Mouse (Mus musculus) heart, embryonic 16.5 days (tissue): Measurements from ENCODE around the gene A630001G21Rik. TPM values are rescaled to one million over a fixed set of nuclear protein-coding genes. Genes with fewer than 3 reads are reported as not detected.

Experiments
- ATAC-seq: fragments of 200-750 bp; cut with Nextera tagmentation; replicated peaks from 2 replicates; pipeline ENCODE4 v1.8.0; 2017; ENCODE audit warnings: moderate number of reproducible peaks; ENCODE audit not compliant: insufficient read depth, low FRiP score; ENCODE audit errors: extremely low read depth
- H3K27ac ChIP-seq: fragments of 300-500 bp; sonication (generic); 2 replicates; pipeline ENCODE4 v1.5.1; 2014; ENCODE audit warnings: mild to moderate bottlenecking, low read length, control low read depth, moderate library complexity
- H3K27me3 ChIP-seq: fragments of 300-500 bp; sonication (generic); 2 replicates; pipeline ENCODE4 v1.6.1; 2014; ENCODE audit warnings: low read length, mixed read lengths; ENCODE audit not compliant: control insufficient read depth, insufficient read depth
- H3K36me3 ChIP-seq: fragments of 300-500 bp; sonication (generic); 2 replicates; pipeline ENCODE4 v1.6.1; 2014; ENCODE audit not compliant: control insufficient read depth, insufficient read depth
- H3K4me1 ChIP-seq: fragments of 300-500 bp; sonication (generic); 2 replicates; pipeline ENCODE4 v1.6.1; 2014; ENCODE audit warnings: low read length, mixed read lengths; ENCODE audit not compliant: control insufficient read depth, insufficient read depth
- H3K4me2 ChIP-seq: fragments of 300-500 bp; sonication (generic); 2 replicates; pipeline ENCODE4 v1.6.1; 2014; ENCODE audit warnings: low read depth, mild to moderate bottlenecking, control low read depth, low read length
- H3K4me3 ChIP-seq: fragments of 300-500 bp; sonication (generic); 2 replicates; pipeline ENCODE4 v1.5.1; 2014; ENCODE audit warnings: mild to moderate bottlenecking, control low read depth, low read length
- H3K9ac ChIP-seq: fragments of 300-500 bp; sonication (generic); 2 replicates; pipeline ENCODE4 v1.6.1; 2014; ENCODE audit warnings: low read length, control low read depth
- H3K9me3 ChIP-seq: fragments of 300-500 bp; sonication (generic); replicated peaks from 2 replicates; pipeline ENCODE4 v1.6.1; 2016; ENCODE audit warnings: low read length; ENCODE audit not compliant: control insufficient read depth
- WGBS: fragments of 180-500 bp; shearing (Covaris S2); extraction: QIAGEN DNeasy Blood & Tissue Kit; methylation state at CpG from one replicate; pipeline ENCODE4 v1.1.7; 2014; 5-methylcytosine and 5-hydroxymethylcytosine counted together
- microRNA-seq: library from miRNA; unstranded; fragments of <30 nt; microRNA quantifications from one replicate; pipeline ENCODE4, GENCODE M21; 2017
- polyA plus RNA-seq: library from polyadenylated mRNA; unstranded; fragments of >200 nt; fragmentation: Nextera tagmentation; extraction: Ambion mirVana; gene quantifications from 2 replicates; pipeline ENCODE4 v1.2.1, GENCODE M21; 2015

A630001G21Rik gene
- polyA plus RNA-seq, 1 experiment from 2014 or later = 2.6 TPM

DNA sequence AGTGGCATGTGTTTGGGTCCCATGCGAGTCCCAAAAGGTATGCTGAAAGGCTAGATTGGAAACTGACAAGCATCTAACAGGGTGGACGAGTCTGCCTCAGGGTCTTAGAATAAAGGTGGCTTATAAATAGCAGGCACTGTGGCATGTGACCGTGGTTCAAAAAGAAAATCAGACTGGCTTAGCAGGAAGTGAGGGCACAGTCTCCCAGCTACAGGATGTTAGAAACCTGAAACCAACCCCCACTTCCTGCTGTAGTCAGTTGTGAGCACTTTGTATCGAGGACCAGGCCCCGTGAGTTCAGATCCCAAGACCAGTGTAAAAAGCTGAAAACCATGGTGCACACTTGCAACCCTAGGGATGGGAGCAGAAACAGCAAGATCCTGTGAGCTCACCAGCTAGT, 91.1 kb downstream of the A630001G21Rik start:
- no peak overlapping the region for H3K9ac ChIP-seq
- WGBS = 33% methylated on average over 5 of the region's 5 CpGs
- peak; percentile 49 for ATAC-seq

DNA sequence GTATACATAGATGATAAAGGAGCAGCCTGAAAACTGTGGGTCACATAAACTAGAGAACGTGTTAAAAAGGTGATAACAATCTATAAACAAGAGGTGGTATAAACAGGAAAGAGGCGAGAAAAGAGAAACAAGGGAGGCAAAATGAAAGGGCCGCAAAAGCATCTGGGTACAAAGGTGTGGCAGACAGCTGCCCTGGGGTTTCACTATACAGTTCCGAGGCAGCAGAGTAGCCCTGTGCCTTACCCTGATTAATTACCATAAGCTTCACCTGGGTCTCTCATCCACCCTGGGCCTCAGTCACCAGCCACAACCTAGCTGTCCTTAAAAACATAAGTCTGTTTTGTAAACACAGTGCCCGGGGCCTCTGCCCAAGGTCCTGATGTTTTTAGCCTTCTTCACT, 91.8 kb downstream of the A630001G21Rik start:
- Histone ChIP-seq H3K27me3 (no peaks in the 10 kb centered on the region), H3K4me1 (0 out of 2 replicates have a peak, but pooled peaks cover 4% of the 10 kb centered on the region), H3K4me2 (no peak overlapping the region), H3K36me3 (no peaks in the 10 kb centered on the region), H3K4me3 (no peak overlapping the region), H3K9me3 (no peaks in the 10 kb centered on the region), H3K27ac (peak overlapping the region; percentile 7; the same call in 1 of the 2 replicates), H3K9ac (no peak overlapping the region)
- no peak for ATAC-seq
- whole genome bisulfite sequencing = 53% methylated on average over 5 of the region's 5 CpGs

More for the DNA sequence above, 91.1 kb downstream of the A630001G21Rik start:
- Histone ChIP-seq H3K4me3 (no peak overlapping the region), H3K27ac (peak overlapping the region; percentile 7; the same call in 1 of the 2 replicates), H3K4me1 (0 out of 2 replicates have a peak, but pooled peaks cover 4% of the 10 kb centered on the region), H3K9me3 (no peaks in the 10 kb centered on the region), H3K36me3 (no peaks in the 10 kb centered on the region), H3K4me2 (no peak overlapping the region), H3K27me3 (no peaks in the 10 kb centered on the region)

DNA sequence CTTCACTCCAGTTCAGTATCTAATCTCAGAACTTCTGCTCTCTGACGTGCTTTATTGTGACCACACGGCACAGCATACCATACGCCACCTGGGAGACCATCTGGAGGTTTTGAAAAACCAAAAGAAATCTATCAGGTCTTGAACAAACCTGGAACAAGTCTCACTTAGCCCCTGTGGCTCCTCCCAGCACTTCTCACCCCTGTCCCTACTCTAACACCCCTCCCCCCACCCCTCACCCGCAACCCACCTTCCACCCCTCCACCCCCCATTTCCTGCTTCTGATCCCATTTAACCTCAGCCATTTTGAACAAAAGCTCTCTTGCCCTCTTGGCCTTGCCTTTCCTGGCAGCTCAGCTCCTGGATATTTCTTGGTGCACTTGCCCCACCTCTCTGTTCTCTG, 98.2 kb downstream of the A630001G21Rik start:
- no peaks in the 10 kb centered on the region; the same call in 1 of the 2 replicates for H3K4me1 ChIP-seq
- 55% methylated on average over 4 of the region's 4 CpGs for WGBS
- no peak overlapping the region for H3K27ac ChIP-seq
- H3K4me2 ChIP-seq = no peak overlapping the region
- H3K27me3 ChIP-seq = no peaks in the 10 kb centered on the region
- ATAC-seq = 0 out of 2 replicates have a peak, but pooled peaks have one; percentile 32
- H3K9me3 ChIP-seq = no peaks in the 10 kb centered on the region
- H3K36me3 ChIP-seq = no peaks in the 10 kb centered on the region
- no peak overlapping the region for H3K9ac ChIP-seq
- H3K4me3 ChIP-seq = no peak overlapping the region

Small RNAs within 50 kb of the gene (microRNA-seq; reads per million reads assigned to microRNA genes)
- gene Gm25472 (not detected), gene Mir8096 (not detected)

Other genes starting within 250 kb of the A630001G21Rik start
- gene G530012D18Rik, start 203.0 kb downstream of the A630001G21Rik start, polyA plus RNA-seq = not detected in 2 replicates
- gene Sp110, start 179.8 kb downstream of the A630001G21Rik start, polyA plus RNA-seq = 6.3 and 14.1 TPM in 2 replicates
- 3.1 and 3.2 TPM in 2 replicates for gene Sp140, start 178.3 kb downstream of the A630001G21Rik start, polyA plus RNA-seq
- 4.8 and 9.9 TPM in 2 replicates for gene Sp100, start 128.7 kb downstream of the A630001G21Rik start, polyA plus RNA-seq
- 23.5 and 24.1 TPM in 2 replicates for gene Cab39, start 14.8 kb upstream of the A630001G21Rik start, polyA plus RNA-seq
- 188 TPM in 2 replicates for gene Itm2c, start 115.6 kb upstream of the A630001G21Rik start, polyA plus RNA-seq
- gene 4933407L21Rik, start 149.8 kb upstream of the A630001G21Rik start, polyA plus RNA-seq = 0.09 and 0.21 TPM in 2 replicates
- gene Gpr55, start 182.4 kb upstream of the A630001G21Rik start, polyA plus RNA-seq = 0.09 and 0.18 TPM in 2 replicates
- not detected in 2 replicates for gene Spata3, start 238.2 kb upstream of the A630001G21Rik start, polyA plus RNA-seq